Mouse (Mus musculus) spleen, adult 2 months (tissue): ENCODE measurements around the gene Abcc1.

ENCODE experiments used
- CTCF ChIP-seq: fragments of 200-500 bp; IDR thresholded peaks from 2 replicates; pipeline ENCODE4 v1.5.1; 2011; ENCODE audit warnings: mild to moderate bottlenecking, inconsistent platforms; ENCODE audit not compliant: insufficient read depth, insufficient read length, insufficient replicate concordance; ENCODE audit errors: extremely low read depth
- POLR2A ChIP-seq: fragments of 200-500 bp; IDR thresholded peaks from 2 replicates; pipeline ENCODE4 v1.6.1; 2011; ENCODE audit warnings: low read depth, low read length, inconsistent platforms

DNA sequence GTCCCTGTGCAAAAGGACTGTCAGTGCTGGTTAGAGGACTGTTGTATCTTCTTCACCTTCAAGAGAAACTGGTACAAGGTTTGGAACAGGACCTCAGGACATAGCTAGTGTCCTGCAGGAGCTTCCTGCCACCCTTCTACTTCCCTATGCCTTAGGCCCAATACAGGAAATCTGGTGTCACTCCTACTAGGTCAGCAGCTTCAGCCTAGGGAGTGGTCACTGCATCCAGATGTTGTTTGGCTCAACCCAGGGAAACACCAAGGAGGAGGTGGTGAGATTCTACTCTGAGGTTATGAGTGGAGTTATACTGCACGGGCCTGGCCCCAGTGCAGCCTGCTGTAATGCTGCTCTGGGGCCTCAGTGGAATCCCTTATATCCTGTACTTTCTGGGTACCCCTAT is 2.8 kb upstream of the Abcc1 start:
- TF ChIP-seq CTCF (no peak), POLR2A (no peak)
